Mouse (Mus musculus) cerebellum, adult 2 months (tissue): Measurements from ENCODE around the gene Lurap1l. TPM values are rescaled to one million over a fixed set of nuclear protein-coding genes. Genes with fewer than 3 reads are reported as not detected.

ENCODE experiments used
- DNase-seq, 2 experiments: peaks; one replicate each; pipeline ENCODE4 v3.0.0; 2021
- H3K27ac ChIP-seq: fragments of 200-500 bp; 2 replicates; pipeline ENCODE4 v1.5.1; 2012; ENCODE audit warnings: low read length, control low read depth, inconsistent platforms; ENCODE audit not compliant: insufficient read depth
- H3K27me3 ChIP-seq: fragments of 200-500 bp; 2 replicates; pipeline ENCODE4 v1.6.1; 2012; ENCODE audit warnings: inconsistent platforms, mild to moderate bottlenecking, low read length, moderate library complexity; ENCODE audit not compliant: control insufficient read depth, insufficient read depth
- H3K4me1 ChIP-seq: fragments of 200-500 bp; 2 replicates; pipeline ENCODE4 v1.6.1; 2011; ENCODE audit warnings: low read length; ENCODE audit not compliant: control insufficient read depth, insufficient read depth
- H3K4me3 ChIP-seq: fragments of 200-500 bp; replicated peaks from 2 replicates; pipeline ENCODE3; 2011; ENCODE audit warnings: mild to moderate bottlenecking, low read depth, low read length, control low read depth; ENCODE audit not compliant: insufficient read depth
- CTCF ChIP-seq: fragments of 200-500 bp; IDR thresholded peaks from 2 replicates; pipeline ENCODE4 v1.5.1; 2011; ENCODE audit warnings: low read depth, mild to moderate bottlenecking, control low read depth, low read length, moderate library complexity, borderline replicate concordance; ENCODE audit not compliant: insufficient read depth
- POLR2A ChIP-seq: fragments of 200-500 bp; IDR thresholded peaks from 2 replicates; pipeline ENCODE4 v1.6.1; 2011; ENCODE audit warnings: low read length, control low read depth, borderline replicate concordance; ENCODE audit not compliant: insufficient read depth
- WGBS: fragments of 180-500 bp; shearing (Covaris S2); methylation state at CpG from one replicate; pipeline ENCODE4 v1.1.7; 2018; 5-methylcytosine and 5-hydroxymethylcytosine counted together
- polyA plus RNA-seq: library from polyadenylated mRNA; depleted of rRNA; stranded (reverse); fragments of >200 nt; gene quantifications from 2 replicates; pipeline ENCODE4 v1.2.3, GENCODE M21; 2012

Lurap1l gene
- polyA plus RNA-seq, 1 experiment, result 7.0 TPM

GRCm38 (mm10) chr4:80874121-80874859 lies 36.2 kb upstream of the Lurap1l start:
- no peak overlapping the region for H3K4me3 ChIP-seq
- H3K27ac ChIP-seq, result no peak overlapping the region
- H3K4me1 ChIP-seq, result no peaks in the 10 kb centered on the region
- no peak for TF ChIP-seq CTCF
- no peak for TF ChIP-seq POLR2A
- WGBS, result 68% methylated on average over 5 of the region's 5 CpGs
- DNase-seq, result no peak
- H3K27me3 ChIP-seq, result no peaks in the 10 kb centered on the region

- WGBS, result 69% methylated on average over 4 of the region's 4 CpGs
- Histone ChIP-seq H3K4me3 (no peak overlapping the region), H3K4me1 (no peaks in the 10 kb centered on the region), H3K27me3 (no peaks in the 10 kb centered on the region), H3K27ac (no peak overlapping the region)
- no peak for DNase-seq
- no peak for TF ChIP-seq CTCF
- no peak for TF ChIP-seq POLR2A
These were observed 35.4 kb upstream of the Lurap1l start for GRCm38 (mm10) chr4:80875055-80875454.

- TF ChIP-seq POLR2A (no peak), CTCF (no peak)
- H3K4me1 ChIP-seq, result no peaks in the 10 kb centered on the region
- H3K4me3 ChIP-seq, result no peak overlapping the region
- WGBS, result 96% methylated on average over 1 of the region's 1 CpGs
- no peaks in the 10 kb centered on the region for H3K27me3 ChIP-seq
- no peak overlapping the region for H3K27ac ChIP-seq
- DNase-seq, result no peak
These were observed 28.3 kb upstream of the Lurap1l start for GRCm38 (mm10) chr4:80881996-80882599.

- H3K4me3 ChIP-seq, result no peak overlapping the region
- no peak for DNase-seq
- no peaks in the 10 kb centered on the region for H3K27me3 ChIP-seq
- no peaks in the 10 kb centered on the region for H3K4me1 ChIP-seq
- no peak overlapping the region for H3K27ac ChIP-seq
- TF ChIP-seq POLR2A (no peak), CTCF (no peak)
- WGBS, result 86% methylated on average over 4 of the region's 4 CpGs
These were observed 23.8 kb upstream of the Lurap1l start for GRCm38 (mm10) chr4:80886631-80887030.

GRCm38 (mm10) chr4:80891004-80891403 lies 19.4 kb upstream of the Lurap1l start:
- TF ChIP-seq POLR2A, result no peak
- TF ChIP-seq CTCF, result no peak
- Histone ChIP-seq H3K4me1 (no peaks in the 10 kb centered on the region), H3K27ac (no peak overlapping the region), H3K4me3 (no peak overlapping the region), H3K27me3 (no peaks in the 10 kb centered on the region)
- no peak for DNase-seq
- 96% methylated on average over 6 of the region's 6 CpGs for WGBS

- no peak overlapping the region for H3K27ac ChIP-seq
- WGBS, result 76% methylated on average over 4 of the region's 4 CpGs
- no peak for DNase-seq
These were observed 15.1 kb upstream of the Lurap1l start for GRCm38 (mm10) chr4:80895278-80895894.

GRCm38 (mm10) chr4:80906726-80907125 lies 3.7 kb upstream of the Lurap1l start:
- Histone ChIP-seq H3K4me3 (no peak overlapping the region), H3K4me1 (no peaks in the 10 kb centered on the region), H3K27ac (no peak overlapping the region), H3K27me3 (no peaks in the 10 kb centered on the region)
- TF ChIP-seq POLR2A, result no peak
- no peak for DNase-seq
- WGBS, result 73% methylated on average over 3 of the region's 3 CpGs

More at GRCm38 (mm10) chr4:80895278-80895894, 15.1 kb upstream of the Lurap1l start:
- Histone ChIP-seq H3K4me1 (no peaks in the 10 kb centered on the region), H3K27me3 (no peaks in the 10 kb centered on the region), H3K4me3 (no peak overlapping the region)
- TF ChIP-seq CTCF (no peak), POLR2A (no peak)

- TF ChIP-seq POLR2A (no peak), CTCF (no peak)
- Histone ChIP-seq H3K27me3 (no peaks in the 10 kb centered on the region), H3K4me1 (no peaks in the 10 kb centered on the region), H3K4me3 (no peak overlapping the region), H3K27ac (no peak overlapping the region)
- 85% methylated on average over 5 of the region's 5 CpGs for WGBS
- no peak for DNase-seq
These were observed 2.5 kb upstream of the Lurap1l start for GRCm38 (mm10) chr4:80907973-80908372.
